Mouse (Mus musculus) urinary bladder, postnatal 14 days (tissue): ENCODE results near the gene Cdk17.
A peak's percentile ranks its signal among the peaks of the same experiment; 100 is the strongest.

Experiments
- DNase-seq: peaks from one replicate; pipeline ENCODE4 v3.0.0; 2021; ENCODE audit warnings: low spot score

Cdk17 gene

GRCm38 (mm10) chr10:93289404-93289803 lies 128.7 kb downstream of the Cdk17 start:
- no peak for DNase-seq

- peak; percentile 62 for DNase-seq
These were observed 130.7 kb downstream of the Cdk17 start for GRCm38 (mm10) chr10:93291352-93291751.

- DNase-seq: peak; percentile 87
These were observed 131.2 kb downstream of the Cdk17 start for GRCm38 (mm10) chr10:93291843-93292242.

GRCm38 (mm10) chr10:93293621-93294020 lies 132.9 kb downstream of the Cdk17 start:
- no peak for DNase-seq

GRCm38 (mm10) chr10:93294547-93295219 lies 134.0 kb downstream of the Cdk17 start:
- DNase-seq: no peak

- no peak for DNase-seq
These were observed 137.1 kb downstream of the Cdk17 start for GRCm38 (mm10) chr10:93297774-93298173.

GRCm38 (mm10) chr10:93298208-93298607 lies 137.5 kb downstream of the Cdk17 start:
- DNase-seq: no peak

- DNase-seq: no peak
These were observed 141.2 kb downstream of the Cdk17 start for GRCm38 (mm10) chr10:93301831-93302230.

- DNase-seq: no peak
These were observed 142.6 kb downstream of the Cdk17 start for GRCm38 (mm10) chr10:93303231-93303630.

GRCm38 (mm10) chr10:93305946-93306345 lies 145.3 kb downstream of the Cdk17 start:
- no peak for DNase-seq

GRCm38 (mm10) chr10:93306367-93306766 lies 145.7 kb downstream of the Cdk17 start:
- DNase-seq: no peak

GRCm38 (mm10) chr10:93309131-93309933 lies 148.7 kb downstream of the Cdk17 start:
- DNase-seq: peak; percentile 65

GRCm38 (mm10) chr10:93309934-93310621 lies 149.4 kb downstream of the Cdk17 start:
- peak; percentile 32 for DNase-seq

- peak; percentile 35 for DNase-seq
These were observed 150.2 kb downstream of the Cdk17 start, which contains the start of gene Elk3 for GRCm38 (mm10) chr10:93310721-93311411. Gene Elk3, minus strand, starts transcription at chr10:93311135.

GRCm38 (mm10) chr10:93311576-93311975 lies 150.9 kb downstream of the Cdk17 start:
- no peak for DNase-seq
